In the genomic region with DNA sequence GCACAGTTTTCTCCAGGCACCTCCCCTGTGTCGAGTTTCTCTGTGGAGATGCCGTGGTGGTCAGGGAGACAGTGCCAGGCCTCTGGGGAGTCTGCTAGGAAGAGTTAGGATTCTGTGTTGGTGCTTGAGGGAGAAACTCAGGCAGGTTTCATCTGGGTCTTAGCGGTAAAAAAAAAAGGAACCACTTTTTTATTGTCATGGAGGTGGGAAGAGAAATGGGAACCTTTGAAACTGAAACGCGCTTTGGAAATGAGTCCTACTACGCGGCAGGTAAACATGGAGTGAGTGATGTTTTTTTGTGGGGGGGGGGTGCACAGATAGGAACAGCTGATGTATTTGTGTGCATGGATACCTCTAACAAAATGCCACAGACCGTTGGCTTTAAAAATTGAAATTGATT, we compare ENCODE assay signal across 1 mouse cellular context.
TF ChIP-seq lines count a peak whose summit lies in the region.

No protein-coding gene starts in this region.

TF ChIP-seq in CH12.LX, 34 proteins besides CTCF, POLR2A, EP300 and RAD21 (continued from another document):
- peak; percentile 70; the same call in 1 of the 2 replicates for TF ChIP-seq CHD1 (IDR thresholded peaks at IDR 0.05; ENCODE audit: low read depth, low read length)
- 0 out of 2 replicates have a peak, but pooled peaks have one; percentile 69 for TF ChIP-seq RCOR1 (conservative IDR thresholded peaks at IDR 0.05; ENCODE audit: low read depth, low read length)
TF ChIP-seq in CH12.LX: peak in this region for 8.
